Mouse (Mus musculus) thymus, postnatal 10 days (tissue): ENCODE data around the gene Aifm1.
"Not testable (repeated sequence)": the region's sequence is repeated elsewhere in the genome, so short reads cannot be mapped to it uniquely, and the experiment has no call there.

ENCODE experiments used
- DNase-seq, 2 experiments: peaks; one replicate each; pipeline ENCODE4 v3.0.0; 2021; ENCODE audit warnings: low spot score in 2 of 2

The Aifm1 gene

DNA sequence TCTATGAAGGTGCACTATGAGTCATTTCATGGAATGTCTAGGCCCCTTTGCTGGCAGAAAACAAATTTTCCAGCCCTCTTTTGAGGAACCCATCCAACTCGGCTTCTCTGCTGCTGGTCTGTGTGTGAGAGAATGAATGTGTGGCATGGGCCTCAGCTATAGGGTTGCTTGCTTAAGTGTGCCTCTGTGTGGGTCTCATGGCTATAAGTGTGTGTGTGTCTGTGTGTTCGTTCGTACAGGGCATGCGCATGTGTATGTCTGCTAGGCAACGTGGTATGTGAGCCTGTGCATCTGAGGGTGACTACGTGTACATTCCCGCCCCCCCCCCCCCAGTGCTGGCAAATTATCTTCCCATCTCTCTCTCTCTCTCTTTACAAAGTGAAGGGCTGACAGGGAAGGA lies 52.9 kb downstream of the Aifm1 start:
- no peak for DNase-seq

DNA sequence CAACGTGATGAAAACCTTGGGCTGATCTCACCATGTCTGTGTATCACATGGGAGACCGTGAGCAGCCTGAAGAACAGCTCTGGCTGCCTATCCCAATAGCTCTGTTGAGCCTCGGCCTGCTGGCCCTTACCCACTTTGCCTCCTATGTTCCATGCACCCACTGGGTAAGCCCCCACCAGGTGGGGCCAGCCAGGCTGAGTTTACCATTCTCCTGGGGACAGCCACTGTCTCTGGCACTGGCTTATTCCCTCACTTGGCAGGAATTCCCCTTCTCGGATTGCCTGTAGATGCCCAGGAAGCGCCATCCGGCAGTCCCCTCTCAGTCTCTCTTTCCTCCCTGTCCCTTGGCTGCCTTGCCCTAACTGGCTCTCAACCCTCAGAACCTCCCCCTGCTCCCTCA lies 56.4 kb downstream of the Aifm1 start:
- no peak for DNase-seq

DNA sequence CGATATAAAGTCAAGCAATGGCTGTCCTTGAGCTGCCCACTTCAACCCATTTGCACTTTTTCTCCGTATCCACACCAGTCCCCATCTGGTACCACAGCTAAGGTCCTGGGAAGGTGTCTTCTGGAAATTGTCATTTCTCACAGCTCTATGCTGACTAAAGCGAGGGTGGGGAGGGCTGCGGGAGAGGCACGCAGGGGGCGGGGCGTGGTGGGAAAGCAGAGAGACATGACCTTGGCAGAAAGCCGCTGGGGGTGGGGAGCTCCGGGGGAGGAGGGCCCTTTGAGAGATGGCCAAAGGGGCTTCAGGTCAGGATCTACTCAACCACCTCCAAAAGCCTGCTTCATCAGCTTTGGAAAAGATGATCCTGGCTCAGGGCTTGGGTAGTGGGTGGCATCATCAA lies 58.3 kb downstream of the Aifm1 start:
- DNase-seq: peak in 1 of 2 experiments; percentile 48

DNA sequence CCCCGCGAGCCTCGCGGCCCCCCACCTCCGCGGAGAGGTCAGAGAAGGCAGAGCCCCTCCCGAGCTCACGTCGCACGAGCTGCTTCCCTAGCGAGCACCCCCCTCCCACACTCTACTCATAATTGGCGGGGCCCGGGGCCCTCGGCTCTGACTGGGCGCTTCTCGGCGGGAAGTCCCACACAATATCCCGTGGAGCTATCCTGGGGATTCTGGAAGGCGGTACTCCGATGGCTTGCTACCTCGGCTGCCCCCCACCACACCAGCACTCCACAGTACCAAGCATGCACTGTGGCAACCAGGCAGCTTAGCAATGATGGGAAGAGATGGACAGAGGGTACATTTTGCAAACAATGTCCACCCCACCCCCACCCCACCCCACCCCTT lies 58.9 kb downstream of the Aifm1 start:
- DNase-seq: no peak

DNA sequence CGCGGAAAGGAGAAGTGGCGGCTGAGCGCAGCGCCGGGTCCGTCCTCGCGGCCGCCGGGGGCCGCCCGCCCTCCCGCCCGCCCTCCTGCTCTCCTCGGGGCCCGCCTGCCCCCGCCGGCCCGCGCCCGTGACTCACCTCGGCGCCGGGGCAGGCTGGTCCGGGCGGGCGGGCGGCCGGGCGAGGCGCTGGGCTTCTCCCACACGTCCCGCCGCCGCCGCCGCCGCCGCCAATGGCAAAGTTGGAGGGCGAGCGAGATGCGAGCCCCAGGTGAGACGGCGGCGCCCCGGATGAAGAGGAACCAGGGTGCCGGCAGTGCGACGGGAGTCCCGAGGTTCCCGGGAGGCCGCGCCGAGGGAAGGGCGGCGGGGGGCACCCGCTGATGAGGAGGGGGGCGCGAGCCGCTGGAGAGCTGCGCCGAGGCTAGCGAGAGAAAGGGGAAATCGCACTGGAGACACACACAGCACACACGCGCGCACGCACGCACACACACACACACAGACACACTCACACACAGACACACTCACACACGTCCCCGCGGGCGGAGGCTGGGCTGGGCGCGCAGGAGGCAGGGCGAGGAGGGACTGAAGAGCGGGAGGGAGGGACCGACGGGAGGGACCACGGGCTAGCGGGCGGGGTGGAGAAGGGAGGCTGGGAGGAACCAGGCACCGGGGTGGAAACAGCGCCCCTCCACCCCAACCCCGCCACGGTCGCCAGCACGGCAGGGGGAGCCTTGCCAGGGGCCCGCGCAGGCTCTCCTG lies 59.4 kb downstream of the Aifm1 start:
- peak; percentile 70 to 71 for DNase-seq

DNA sequence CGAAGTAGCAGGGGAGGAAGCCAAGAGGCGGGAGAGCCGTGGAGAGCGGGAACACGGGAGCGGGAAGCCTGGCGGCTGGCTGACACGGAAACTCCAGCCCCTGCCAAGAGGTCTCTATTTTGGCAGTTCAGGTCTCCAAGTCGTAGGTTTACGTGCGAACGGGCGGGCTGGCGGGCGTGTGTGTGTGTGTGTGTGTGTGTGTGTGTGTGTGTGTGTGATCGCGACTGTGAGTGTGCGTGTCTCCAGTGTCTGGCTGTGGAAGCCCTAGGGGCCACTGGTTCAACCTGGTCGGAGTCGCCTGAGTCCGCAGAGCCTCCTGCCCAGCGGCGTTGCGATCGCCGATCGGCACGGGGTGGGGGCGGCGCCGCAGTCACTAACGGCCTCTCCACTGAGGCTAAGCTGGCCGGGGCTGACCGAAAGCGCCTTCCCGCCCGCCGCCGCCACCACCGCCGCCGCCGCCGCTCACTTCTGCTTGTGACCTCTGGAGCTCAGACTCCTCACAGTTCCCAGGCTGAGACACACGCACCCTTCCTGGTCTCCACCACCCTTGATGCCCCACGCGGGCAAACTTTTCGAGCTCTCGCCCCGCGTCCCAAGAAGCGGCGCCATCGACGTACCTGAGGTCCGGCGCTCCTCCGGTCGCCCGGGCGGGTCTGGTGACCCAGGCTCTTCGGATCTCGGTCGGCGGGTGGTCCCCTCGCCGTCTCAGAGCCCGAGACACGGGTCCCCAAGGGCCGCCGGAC lies 60.3 kb downstream of the Aifm1 start:
- no peak for DNase-seq

DNA sequence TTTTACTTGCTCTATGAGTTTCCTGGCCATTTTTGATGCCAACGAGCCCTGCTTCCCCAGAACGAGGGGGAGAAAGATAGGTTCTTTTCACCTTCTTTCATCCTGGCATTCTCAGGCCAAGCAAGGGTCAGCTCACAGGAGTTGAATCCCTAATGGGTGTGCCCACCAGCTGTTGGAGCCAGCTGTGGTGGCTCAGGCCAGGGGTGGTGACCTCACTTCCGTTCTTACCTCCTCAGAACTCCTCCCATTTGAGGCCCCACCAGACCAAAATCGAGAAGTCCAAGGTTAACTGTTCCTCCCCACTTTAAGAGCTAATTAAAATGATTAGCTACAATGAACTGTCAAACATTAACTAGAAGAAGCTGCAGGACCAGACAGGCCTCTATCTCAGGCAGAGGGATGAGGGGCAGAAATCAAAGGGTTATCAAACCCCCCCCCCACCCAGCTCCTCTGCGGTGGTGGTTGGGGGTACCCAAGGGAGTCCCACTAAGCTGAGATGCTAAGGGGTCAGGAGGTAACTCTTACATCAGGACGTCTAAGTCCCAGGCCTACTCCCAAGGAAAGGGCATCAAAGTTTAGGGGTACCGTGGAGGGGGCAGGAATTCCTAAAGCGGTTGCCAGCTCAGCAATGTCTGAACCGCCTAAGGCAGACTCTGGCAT lies 61.0 kb downstream of the Aifm1 start:
- DNase-seq: no peak

DNA sequence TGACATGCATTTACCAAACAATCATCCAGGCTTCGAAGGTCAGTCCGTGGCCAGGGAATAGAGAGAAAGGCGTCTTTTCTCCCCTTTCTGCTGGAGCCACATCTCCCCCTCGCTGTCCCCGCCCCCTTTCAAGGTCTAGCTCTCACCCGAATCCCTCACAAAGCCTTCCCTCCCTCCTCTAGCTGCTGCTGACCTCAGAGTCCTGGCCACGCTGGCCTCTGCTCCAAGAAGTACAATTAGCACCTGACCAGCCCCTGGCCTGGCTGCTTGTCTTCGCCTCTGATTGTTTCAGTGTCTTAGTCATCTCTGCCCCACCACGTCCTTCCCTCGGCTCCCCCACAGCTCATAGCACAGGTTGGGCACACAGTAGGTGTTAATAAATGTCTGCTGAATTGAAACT lies 63.7 kb downstream of the Aifm1 start:
- no peak for DNase-seq

DNA sequence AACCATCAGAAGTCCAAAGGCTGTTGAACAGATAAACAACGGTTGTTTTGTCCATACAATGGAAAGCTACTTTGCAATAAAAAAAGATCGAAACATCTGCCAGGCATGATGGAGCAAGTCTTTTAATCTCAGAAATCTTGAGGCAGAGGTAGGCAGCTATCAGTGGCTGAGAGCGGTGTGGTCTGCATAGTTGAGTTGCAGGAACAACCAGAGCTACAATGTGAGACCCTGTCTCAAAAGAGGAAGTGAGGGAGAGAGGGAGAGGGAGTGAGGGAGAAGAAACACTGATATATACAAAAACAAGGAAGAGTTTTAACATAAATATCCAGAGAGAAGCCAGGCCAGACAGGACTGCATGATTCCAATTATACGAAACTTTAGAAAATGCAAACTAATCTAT lies 68.7 kb downstream of the Aifm1 start:
- DNase-seq: no peak

DNA sequence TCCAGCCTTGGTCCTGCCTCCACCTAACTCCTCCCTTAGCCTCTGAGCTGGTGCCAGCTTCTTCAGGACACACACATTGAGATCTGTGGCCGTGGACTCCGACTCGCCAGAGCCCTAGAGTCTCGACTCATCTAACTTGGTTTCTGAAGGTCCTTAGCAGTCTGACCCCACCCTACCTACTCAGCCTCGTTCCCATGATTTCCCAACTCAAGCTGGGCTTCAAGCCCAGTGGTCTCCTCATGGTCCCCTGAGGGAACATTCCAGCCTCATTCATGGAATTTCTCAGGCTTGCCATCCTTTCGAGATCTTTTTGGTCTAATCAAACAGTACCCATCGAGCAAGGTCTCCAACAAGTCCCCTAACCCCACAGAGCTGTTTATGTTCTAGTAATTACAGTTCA lies 71.4 kb downstream of the Aifm1 start:
- DNase-seq: no peak

DNA sequence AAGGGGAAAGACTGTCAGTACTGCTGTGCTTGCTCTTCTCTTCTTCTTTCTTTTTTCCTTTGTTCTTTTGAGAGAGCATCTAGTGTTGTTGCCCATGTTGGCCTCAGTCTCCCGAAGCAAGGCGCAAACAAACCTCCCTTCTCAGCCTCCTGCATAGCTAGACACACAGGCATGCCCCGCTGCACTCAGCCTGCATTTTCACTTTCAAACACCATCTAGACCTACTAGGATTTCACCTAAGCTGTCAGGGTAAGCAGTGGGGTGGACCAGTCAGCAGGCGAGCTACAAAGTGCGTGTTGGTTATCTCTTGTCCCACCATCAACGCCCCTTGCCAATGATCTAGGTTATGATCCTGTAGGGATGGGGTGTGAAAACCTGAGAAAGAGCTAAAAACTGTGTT lies 71.8 kb downstream of the Aifm1 start:
- no peak for DNase-seq

DNA sequence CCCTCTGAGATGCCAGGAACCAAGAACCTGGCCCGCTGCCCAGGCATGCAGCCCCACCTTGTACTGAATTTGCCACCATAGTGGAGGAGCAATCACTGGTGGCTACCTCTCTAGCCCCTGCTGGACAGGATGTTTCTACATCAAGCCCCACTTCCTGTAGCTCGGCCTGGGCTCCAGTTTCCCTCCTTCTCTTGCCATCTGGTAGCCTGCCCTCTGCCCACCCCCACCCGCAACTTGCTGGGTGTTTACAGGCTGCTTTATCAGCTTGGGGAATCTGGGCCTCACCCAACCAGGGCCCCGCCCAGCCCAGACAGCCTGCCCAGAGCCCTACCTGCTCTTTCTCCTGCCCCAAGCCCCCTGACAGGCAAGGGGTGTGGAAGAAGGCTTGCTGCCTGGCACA lies 74.3 kb downstream of the Aifm1 start:
- DNase-seq: no peak

DNA sequence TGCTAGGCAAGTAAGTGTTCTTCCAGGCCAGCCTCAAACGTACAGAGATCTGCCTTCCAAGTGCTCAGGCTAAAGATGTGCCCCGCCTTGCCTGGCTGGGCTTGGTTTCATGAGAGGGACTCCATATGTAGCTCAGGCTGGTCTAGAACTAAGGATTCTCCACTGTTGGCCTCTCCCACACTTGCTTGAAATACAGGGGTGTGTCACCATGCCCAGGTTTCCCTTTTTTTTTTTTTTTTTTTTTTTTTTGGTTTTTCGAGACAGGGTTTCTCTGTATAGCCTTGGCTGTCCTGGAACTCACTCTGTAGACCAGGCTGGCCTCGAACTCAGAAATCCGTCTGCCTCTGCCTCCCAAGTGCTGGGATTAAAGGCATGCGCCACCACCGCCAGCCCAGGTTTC lies 77.3 kb downstream of the Aifm1 start:
- not testable (repeated sequence) for DNase-seq

DNA sequence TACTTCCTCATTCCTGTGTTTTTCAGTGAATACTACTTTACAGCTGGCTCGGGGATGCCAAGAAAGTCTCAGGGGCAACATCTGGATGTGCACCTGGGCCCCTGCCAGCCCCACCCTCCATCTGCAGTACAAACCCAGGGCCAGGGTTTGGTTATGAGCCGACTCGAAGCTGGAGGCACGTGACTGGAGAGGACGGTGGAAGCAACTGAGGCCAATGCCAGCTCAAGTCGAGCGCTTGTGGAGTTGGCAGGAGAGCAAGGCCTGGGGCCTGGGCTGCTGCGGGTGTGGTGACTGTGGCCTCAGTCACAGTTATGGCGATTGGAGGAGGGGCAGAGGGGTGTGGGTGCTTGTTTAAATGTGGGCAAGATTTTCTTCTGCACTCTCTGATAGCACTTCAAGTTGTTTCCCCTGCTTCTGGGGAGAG lies 77.9 kb downstream of the Aifm1 start:
- DNase-seq: peak; percentile 48 to 60

DNA sequence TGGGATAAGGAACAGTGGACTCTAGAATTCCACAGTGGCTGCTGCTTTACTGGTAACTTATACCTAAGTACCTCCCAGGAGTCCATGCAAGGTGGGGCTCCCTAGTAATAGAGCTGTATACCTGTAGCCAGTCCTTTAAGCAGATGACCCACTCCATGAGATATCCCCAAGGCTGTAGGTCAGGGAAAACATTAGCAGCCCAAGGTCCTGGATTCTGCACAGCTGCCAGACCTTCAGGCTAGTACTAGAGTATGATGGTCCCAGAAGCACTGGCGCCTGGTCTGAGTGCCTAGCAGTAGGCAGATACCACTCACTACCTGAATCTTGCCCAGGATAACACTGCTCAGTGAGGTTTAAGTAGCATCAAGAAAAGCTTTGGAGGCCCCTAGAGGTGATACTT lies 79.1 kb downstream of the Aifm1 start:
- DNase-seq: no peak

DNA sequence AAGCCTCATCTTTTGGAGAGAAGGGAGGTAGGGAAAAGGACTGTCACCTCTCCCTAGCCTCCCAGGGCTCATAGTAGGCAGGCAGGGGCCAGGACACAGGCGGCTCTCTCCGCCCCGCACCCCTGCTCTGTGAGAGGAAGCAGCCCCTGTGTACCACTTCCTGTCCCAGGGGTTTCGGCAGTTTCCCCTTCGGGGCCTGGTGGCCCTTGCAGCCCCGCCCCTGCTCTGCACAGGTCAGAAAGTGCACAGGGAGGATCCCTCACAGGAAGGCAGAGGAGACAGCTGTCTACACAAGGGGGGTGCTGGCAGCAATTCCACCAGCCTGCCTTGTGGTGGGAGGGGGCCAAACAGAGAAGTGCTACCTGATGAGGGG lies 79.8 kb downstream of the Aifm1 start:
- peak; percentile 84 to 90 for DNase-seq

DNA sequence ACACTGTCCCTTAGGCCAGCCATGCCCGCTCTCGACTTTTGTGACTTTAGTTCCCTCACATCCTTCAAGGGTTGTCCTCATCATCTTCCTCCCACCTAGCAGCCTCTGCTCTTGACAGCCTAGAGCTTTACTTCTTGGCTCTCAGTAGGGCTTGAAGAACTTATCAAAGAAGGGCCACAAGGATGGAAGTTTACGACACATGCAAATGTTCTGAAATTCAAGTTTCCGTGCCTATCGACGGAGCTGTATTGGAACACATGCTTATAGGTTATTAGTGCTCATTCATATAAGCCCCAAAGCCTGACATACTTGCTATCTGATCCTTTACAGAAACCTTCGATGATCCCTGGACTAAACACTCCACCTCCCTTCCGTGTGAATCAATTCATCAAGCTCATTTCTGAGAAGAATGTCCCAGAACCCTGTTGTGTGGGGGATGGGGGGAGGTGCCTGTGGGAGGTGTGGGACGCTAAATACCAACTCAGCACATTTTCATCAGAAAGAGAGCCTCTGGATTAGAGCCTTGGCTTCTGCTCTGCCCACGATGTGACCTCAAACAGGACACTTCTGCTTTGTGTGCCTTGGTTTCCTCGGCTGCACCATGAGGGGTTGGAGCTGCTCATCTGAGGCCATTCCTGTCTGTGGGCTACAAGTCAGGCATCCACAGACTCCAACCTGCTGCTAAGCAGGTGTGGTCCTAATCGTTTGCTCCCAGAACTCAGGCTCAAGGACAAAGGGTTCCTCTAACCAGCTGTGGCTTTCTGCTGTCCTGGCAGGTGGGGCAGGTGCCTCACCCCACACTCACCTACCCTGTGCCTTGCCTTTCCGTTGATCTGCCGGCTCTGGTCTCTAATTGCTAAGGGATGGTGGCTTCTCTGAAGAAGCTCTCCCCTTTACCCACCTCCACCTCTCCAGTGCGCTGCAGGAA lies 80.5 kb downstream of the Aifm1 start:
- DNase-seq: no peak

DNA sequence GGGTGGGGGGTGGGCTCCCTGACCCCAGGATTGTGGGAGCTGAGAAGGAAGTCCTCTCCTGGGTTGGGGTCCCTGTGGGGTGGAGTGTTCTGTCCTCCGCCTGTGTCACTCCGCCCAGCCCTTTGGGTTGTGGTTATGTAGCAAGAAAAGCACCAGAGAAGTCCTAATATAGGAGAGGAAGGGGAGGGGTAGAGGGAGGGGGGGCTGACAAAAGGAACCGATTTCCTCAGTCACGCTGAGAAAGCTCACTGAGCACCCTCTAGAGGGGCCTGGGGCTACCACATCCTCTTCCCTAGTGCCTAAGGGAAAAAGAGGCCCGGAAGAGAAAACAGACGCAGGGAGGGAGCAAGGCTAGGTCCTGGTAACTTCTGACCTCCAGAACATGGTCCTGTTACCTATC lies 83.8 kb downstream of the Aifm1 start:
- peak; percentile 57 to 58 for DNase-seq

DNA sequence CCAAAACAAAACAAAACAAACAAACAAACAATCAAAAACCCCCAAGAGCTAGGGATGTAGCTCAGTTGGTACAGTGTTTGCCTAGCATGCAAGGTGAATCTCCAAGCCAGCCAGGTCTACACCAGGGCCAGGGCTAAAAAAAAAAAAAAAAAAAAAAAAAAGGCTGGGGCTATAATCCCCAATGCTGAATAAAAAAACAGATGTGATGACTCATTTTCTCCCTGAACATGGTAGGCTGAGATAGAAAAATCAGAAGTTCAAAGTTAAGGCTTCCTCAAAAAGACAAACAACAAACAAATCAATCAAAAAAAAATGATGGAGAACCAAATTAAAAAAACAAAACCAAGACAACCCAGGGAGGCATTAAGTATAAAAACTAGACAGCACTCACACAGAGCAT lies 84.3 kb downstream of the Aifm1 start:
- no peak for DNase-seq

DNA sequence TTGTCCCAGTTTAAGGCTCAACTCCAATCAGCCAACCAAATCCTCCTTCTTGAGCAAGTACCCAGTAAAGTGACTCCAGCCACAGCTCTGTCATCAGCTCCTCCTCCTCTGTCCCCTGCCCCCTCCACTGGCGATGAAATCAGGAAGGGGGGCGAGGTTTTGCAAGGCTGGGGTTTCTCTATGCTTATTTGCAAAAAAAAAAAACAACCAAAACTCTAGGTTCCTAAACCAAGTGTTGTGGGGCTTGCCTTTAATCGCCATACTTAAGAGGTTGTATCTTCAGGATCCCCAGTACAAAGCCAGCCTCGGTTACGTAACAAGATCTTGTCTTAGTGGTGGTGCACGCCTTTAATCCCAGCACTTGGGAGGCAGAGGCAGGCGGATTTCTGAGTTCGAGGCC lies 84.7 kb downstream of the Aifm1 start:
- DNase-seq: no peak

DNA sequence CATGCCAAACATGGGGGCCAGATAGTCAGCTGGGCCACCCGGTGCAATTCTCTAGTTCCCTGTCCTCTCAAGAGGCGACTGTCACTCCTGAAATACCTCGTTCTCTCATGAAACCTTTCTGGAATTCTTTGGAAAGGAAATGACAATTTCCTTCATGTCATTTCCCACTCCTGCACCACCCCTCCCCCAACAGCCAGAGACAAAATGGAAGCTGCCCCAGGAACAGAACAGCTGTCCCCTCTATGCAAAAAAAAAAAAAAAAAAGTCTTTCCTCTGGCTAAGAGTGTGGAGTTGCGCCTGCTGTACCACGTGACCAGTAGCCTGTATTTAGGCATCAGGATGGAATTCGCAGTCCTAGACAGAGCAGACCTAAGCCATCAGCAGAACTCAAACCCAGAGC lies 85.1 kb downstream of the Aifm1 start:
- DNase-seq: no peak

DNA sequence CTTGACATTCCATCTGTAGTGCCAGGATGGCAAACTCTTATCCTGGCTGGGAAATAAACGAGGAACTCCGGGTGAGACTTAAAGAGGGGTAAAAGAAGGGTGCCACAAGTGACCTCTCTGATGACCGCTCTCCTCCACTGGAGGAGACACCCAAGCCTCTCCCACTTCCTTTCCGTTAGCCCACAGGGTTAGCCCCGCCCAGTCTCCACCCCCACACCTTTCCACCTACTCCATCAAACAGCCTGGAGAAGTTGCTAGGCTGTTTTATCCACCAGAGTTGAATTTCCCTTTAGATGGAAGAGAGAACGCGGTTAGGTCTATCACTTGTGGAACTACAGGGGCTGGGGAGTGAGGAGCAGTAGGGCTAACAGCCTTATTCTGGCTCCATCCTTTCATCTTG lies 88.1 kb downstream of the Aifm1 start:
- DNase-seq: peak; percentile 65 to 74
